Mouse (Mus musculus) ES-E14 (cell line): ENCODE results near the gene Fosb.

Experiments
- CHD2 ChIP-seq: IDR thresholded peaks from 2 replicates; pipeline ENCODE4 v1.6.1; 2014; ENCODE audit warnings: mild to moderate bottlenecking, low read depth, low read length, inconsistent platforms
- HCFC1 ChIP-seq: IDR thresholded peaks from 2 replicates; pipeline ENCODE4 v1.6.1; 2012; ENCODE audit warnings: low read length, inconsistent platforms, borderline replicate concordance; ENCODE audit not compliant: insufficient read depth
- MAFK ChIP-seq: IDR thresholded peaks from 2 replicates; pipeline ENCODE4 v1.6.1; 2014; ENCODE audit warnings: mild to moderate bottlenecking, low read depth, low read length, inconsistent platforms; ENCODE audit not compliant: insufficient read depth
- ZC3H11A ChIP-seq: IDR thresholded peaks from 2 replicates; pipeline ENCODE4 v1.6.1; 2012; ENCODE audit warnings: low read depth, mild to moderate bottlenecking, inconsistent platforms, low read length, borderline replicate concordance
- ZNF384 ChIP-seq: IDR thresholded peaks from 2 replicates; pipeline ENCODE4 v1.6.1; 2012; ENCODE audit warnings: low read depth, low read length, inconsistent platforms

DNA sequence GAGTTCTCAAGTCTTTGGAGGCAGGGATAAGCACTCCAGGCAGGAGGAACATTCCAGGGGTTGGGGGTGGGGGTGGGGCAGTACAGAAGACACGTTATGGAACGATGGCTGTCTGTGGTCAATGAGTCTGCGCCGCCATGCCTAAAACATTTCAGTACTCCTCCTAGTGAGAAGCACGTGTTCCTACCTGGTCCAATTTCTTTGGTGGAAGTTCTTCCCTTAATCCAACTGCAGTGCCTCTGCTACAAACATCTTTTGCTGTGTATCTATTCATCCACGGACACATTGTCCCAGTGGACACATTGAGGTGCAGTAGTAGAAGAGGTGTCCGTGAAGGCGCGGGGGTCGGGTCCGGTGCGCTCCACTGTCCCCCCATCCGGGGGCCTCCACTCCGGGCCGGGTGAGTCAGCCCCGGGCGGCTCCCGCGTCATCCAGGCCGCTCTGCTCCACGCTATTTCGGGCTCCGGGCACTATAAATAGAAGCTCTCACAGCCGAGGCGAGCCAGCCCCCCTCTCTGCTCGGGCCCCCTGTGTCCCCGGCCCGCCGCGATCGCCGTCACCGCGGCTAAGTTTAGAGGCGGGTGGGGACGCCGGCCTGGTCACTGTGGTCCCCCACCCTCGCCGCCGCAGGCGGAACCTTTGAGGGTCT, 32.0 kb upstream of the Fosb start:
- TF ChIP-seq MAFK (no peak), ZNF384 (no peak), HCFC1 (no peak), ZC3H11A (no peak), CHD2 (no peak)
